Mouse (Mus musculus): ENCODE data around the gene Pgm1. TPM values are rescaled to one million over a fixed set of nuclear protein-coding genes. Genes with fewer than 3 reads are reported as not detected.

Gene Pgm1
- polyA plus RNA-seq, 1 experiment from 2014 or later = 86.5 TPM

Other genes starting within 250 kb of the Pgm1 start
- 12.3 and 15.9 TPM in 2 replicates for gene Alg6, start 213.8 kb upstream of the Pgm1 start, polyA plus RNA-seq (2014; fragmentation: Nextera tagmentation; extraction: Ambion mirVana)
- 13.6 and 13.9 TPM in 2 replicates for gene Efcab7, start 100.2 kb upstream of the Pgm1 start, polyA plus RNA-seq (2014; fragmentation: Nextera tagmentation; extraction: Ambion mirVana)
- gene Itgb3bp, start 399 bp downstream of the Pgm1 start, polyA plus RNA-seq (2014; fragmentation: Nextera tagmentation; extraction: Ambion mirVana) = 10.6 and 15.9 TPM in 2 replicates
- 0.47 and 1.5 TPM in 2 replicates for gene Ror1, start 166.4 kb downstream of the Pgm1 start, polyA plus RNA-seq (2014; fragmentation: Nextera tagmentation; extraction: Ambion mirVana)

All from neural tube, embryonic 14.5 days (tissue).